Mouse (Mus musculus): ENCODE measurements at regions not wholly inside any gene's neighbourhood (a gene's known extent, or its start where the extent isn't known, plus 50 kb on each side); places are given as distances from the start of the nearest gene placed in this dataset.

GRCm38 (mm10) chr14:76922399-76922939 lies 114.1 kb upstream of the Ccdc122 start:
- TF ChIP-seq ZC3H11A (IDR thresholded peaks at IDR 0.05; ENCODE audit: borderline replicate concordance, low read depth, low read length): no peak
- TF ChIP-seq CHD2 (IDR thresholded peaks at IDR 0.05; ENCODE audit: low read depth, low read length): no peak
